Mouse (Mus musculus) embryonic facial prominence, embryonic 10.5 days (tissue): ENCODE results near the gene Paqr3. TPM values are rescaled to one million over a fixed set of nuclear protein-coding genes. Genes with fewer than 3 reads are reported as not detected.
A peak's percentile ranks its signal among the peaks of the same experiment; 100 is the strongest.

Experiments used
- DNase-seq: peaks from one replicate; pipeline ENCODE4 v3.0.0-alpha.2; 2017; ENCODE audit warnings: low spot score
- H3K27ac ChIP-seq: fragments of 300-500 bp; sonication (generic); replicated peaks from 2 replicates; pipeline ENCODE4 v1.5.1; 2016; ENCODE audit warnings: mild to moderate bottlenecking
- H3K27me3 ChIP-seq: fragments of 300-500 bp; sonication (generic); replicated peaks from 2 replicates; pipeline ENCODE4 v1.6.1; 2016; ENCODE audit warnings: low read depth, mild to moderate bottlenecking; ENCODE audit not compliant: poor library complexity, severe bottlenecking
- H3K36me3 ChIP-seq: fragments of 300-500 bp; sonication (generic); replicated peaks from 2 replicates; pipeline ENCODE4 v1.6.1; 2016; ENCODE audit warnings: mild to moderate bottlenecking, moderate library complexity
- H3K4me1 ChIP-seq: fragments of 300-500 bp; sonication (generic); 2 replicates; pipeline ENCODE4 v1.6.1; 2016
- H3K4me3 ChIP-seq: fragments of 300-500 bp; sonication (generic); 2 replicates; pipeline ENCODE4 v1.5.1; 2016; ENCODE audit warnings: mild to moderate bottlenecking, moderate library complexity
- H3K9me3 ChIP-seq: fragments of 300-500 bp; sonication (generic); 2 replicates; pipeline ENCODE4 v1.6.1; 2016; ENCODE audit warnings: mild to moderate bottlenecking
- WGBS: fragments of 180-500 bp; shearing (Covaris S2); methylation state at CpG from one replicate; pipeline ENCODE4 v1.1.7; 2016; 5-methylcytosine and 5-hydroxymethylcytosine counted together
- polyA plus RNA-seq: library from polyadenylated mRNA; unstranded; fragments of >200 nt; fragmentation: Nextera tagmentation; extraction: Ambion mirVana; gene quantifications from 2 replicates; pipeline ENCODE4 v1.2.1, GENCODE M21; 2016

Gene Paqr3
- 7.7 and 8.7 TPM in 2 replicates for polyA plus RNA-seq

- H3K36me3 ChIP-seq: peaks cover 11% of the 10 kb centered on the region; the same call in 1 of the 2 replicates
- under 1% methylated on average over 62 of the region's 62 CpGs for WGBS
- H3K27ac ChIP-seq: peak within 1 kb of the TSS; percentile 81
- DNase-seq: peak; percentile 98
- H3K4me1 ChIP-seq: peaks cover 10% of the 10 kb centered on the region
- H3K9me3 ChIP-seq: no peaks in the 10 kb centered on the region
- H3K27me3 ChIP-seq: 0 out of 2 replicates have a peak, but pooled peaks cover 3% of the 10 kb centered on the region
- H3K4me3 ChIP-seq: peak within 1 kb of the TSS; percentile 78
Measured at GRCm38 (mm10) chr5:97111207-97111910, at the start of gene Paqr3. Gene Paqr3, minus strand, starts transcription at chr5:97111596.

GRCm38 (mm10) chr5:97154688-97155087, 43.3 kb upstream of the Paqr3 start:
- Histone ChIP-seq H3K27ac (no peak overlapping the region), H3K36me3 (no peaks in the 10 kb centered on the region), H3K4me3 (no peak overlapping the region), H3K27me3 (no peaks in the 10 kb centered on the region), H3K9me3 (no peaks in the 10 kb centered on the region), H3K4me1 (no peaks in the 10 kb centered on the region)
- WGBS: 62% methylated on average over 1 of the region's 1 CpGs
- DNase-seq: no peak

GRCm38 (mm10) chr5:97135331-97135730, 23.9 kb upstream of the Paqr3 start:
- WGBS: 86% methylated on average over 2 of the region's 2 CpGs
- Histone ChIP-seq H3K27ac (no peak overlapping the region), H3K4me3 (no peak overlapping the region), H3K4me1 (no peaks in the 10 kb centered on the region), H3K27me3 (no peaks in the 10 kb centered on the region), H3K9me3 (no peaks in the 10 kb centered on the region), H3K36me3 (no peaks in the 10 kb centered on the region)
- DNase-seq: no peak

- H3K27me3 ChIP-seq: peaks cover 7% of the 10 kb centered on the region
- DNase-seq: no peak
- H3K4me3 ChIP-seq: no peak overlapping the region
- H3K36me3 ChIP-seq: no peaks in the 10 kb centered on the region
- WGBS: 92% methylated on average over 2 of the region's 2 CpGs
- no peak overlapping the region for H3K27ac ChIP-seq
- no peaks in the 10 kb centered on the region for H3K4me1 ChIP-seq
- no peaks in the 10 kb centered on the region for H3K9me3 ChIP-seq
Measured at GRCm38 (mm10) chr5:97129589-97129988, 18.2 kb upstream of the Paqr3 start.

- H3K27me3 ChIP-seq: peaks cover 7% of the 10 kb centered on the region
- H3K36me3 ChIP-seq: no peaks in the 10 kb centered on the region
- no peak overlapping the region for H3K4me3 ChIP-seq
- H3K27ac ChIP-seq: no peak overlapping the region
- DNase-seq: peak; percentile 66
- no peaks in the 10 kb centered on the region for H3K4me1 ChIP-seq
- 52% methylated on average over 21 of the region's 21 CpGs for WGBS
- no peaks in the 10 kb centered on the region for H3K9me3 ChIP-seq
Measured at GRCm38 (mm10) chr5:97128242-97129226, 17.1 kb upstream of the Paqr3 start.

- Histone ChIP-seq H3K4me3 (no peak overlapping the region), H3K27me3 (peaks cover 7% of the 10 kb centered on the region), H3K27ac (no peak overlapping the region), H3K9me3 (no peaks in the 10 kb centered on the region), H3K4me1 (no peaks in the 10 kb centered on the region), H3K36me3 (no peaks in the 10 kb centered on the region)
- 81% methylated on average over 6 of the region's 6 CpGs for WGBS
- no peak for DNase-seq
Measured at GRCm38 (mm10) chr5:97127284-97127683, 15.9 kb upstream of the Paqr3 start.

- Histone ChIP-seq H3K27ac (no peak overlapping the region), H3K4me1 (no peaks in the 10 kb centered on the region), H3K4me3 (no peak overlapping the region), H3K9me3 (no peaks in the 10 kb centered on the region), H3K36me3 (no peaks in the 10 kb centered on the region), H3K27me3 (peaks cover 7% of the 10 kb centered on the region)
- WGBS: 22% methylated on average over 4 of the region's 4 CpGs
- peak; percentile 64 for DNase-seq
Measured at GRCm38 (mm10) chr5:97126005-97126404, 14.6 kb upstream of the Paqr3 start.

- Histone ChIP-seq H3K27ac (no peak overlapping the region), H3K4me1 (no peaks in the 10 kb centered on the region), H3K27me3 (peaks cover 7% of the 10 kb centered on the region), H3K4me3 (no peak overlapping the region), H3K9me3 (no peaks in the 10 kb centered on the region), H3K36me3 (no peaks in the 10 kb centered on the region)
- 72% methylated on average over 10 of the region's 10 CpGs for WGBS
- DNase-seq: no peak
Measured at GRCm38 (mm10) chr5:97125459-97125970, 14.1 kb upstream of the Paqr3 start.

- H3K4me1 ChIP-seq: no peaks in the 10 kb centered on the region
- H3K36me3 ChIP-seq: no peaks in the 10 kb centered on the region
- WGBS: 86% methylated on average over 12 of the region's 12 CpGs
- H3K9me3 ChIP-seq: no peaks in the 10 kb centered on the region
- H3K27me3 ChIP-seq: peaks cover 7% of the 10 kb centered on the region
- H3K27ac ChIP-seq: no peak overlapping the region
- no peak overlapping the region for H3K4me3 ChIP-seq
- DNase-seq: no peak
Measured at GRCm38 (mm10) chr5:97124977-97125376, 13.6 kb upstream of the Paqr3 start.

- 16% methylated on average over 5 of the region's 5 CpGs for WGBS
- 0 out of 2 replicates have a peak, but pooled peaks cover 3% of the 10 kb centered on the region for H3K27me3 ChIP-seq
- DNase-seq: no peak
Measured at GRCm38 (mm10) chr5:97110697-97111096, 699 bp downstream of the Paqr3 start.

GRCm38 (mm10) chr5:97110133-97110532, 1.3 kb downstream of the Paqr3 start:
- peak overlapping the region; percentile 78; the same call in 1 of the 2 replicates for H3K4me3 ChIP-seq
- 56% methylated on average over 2 of the region's 2 CpGs for WGBS
- peaks cover 21% of the 10 kb centered on the region for H3K36me3 ChIP-seq

More at GRCm38 (mm10) chr5:97110697-97111096, 699 bp downstream of the Paqr3 start:
- H3K36me3 ChIP-seq: peaks cover 17% of the 10 kb centered on the region
- peak overlapping the region; percentile 81 for H3K27ac ChIP-seq
- H3K9me3 ChIP-seq: no peaks in the 10 kb centered on the region
- H3K4me1 ChIP-seq: peaks cover 10% of the 10 kb centered on the region
- H3K4me3 ChIP-seq: peak overlapping the region; percentile 78

GRCm38 (mm10) chr5:97108333-97108732, 3.1 kb downstream of the Paqr3 start:
- H3K27ac ChIP-seq: no peak overlapping the region
- peaks cover 25% of the 10 kb centered on the region for H3K36me3 ChIP-seq
- no peak for DNase-seq
- no peaks in the 10 kb centered on the region for H3K9me3 ChIP-seq
- no peak overlapping the region for H3K4me3 ChIP-seq
- H3K4me1 ChIP-seq: peaks cover 10% of the 10 kb centered on the region
- WGBS: 93% methylated on average over 5 of the region's 5 CpGs
- 0 out of 2 replicates have a peak, but pooled peaks cover 3% of the 10 kb centered on the region for H3K27me3 ChIP-seq

More at GRCm38 (mm10) chr5:97110133-97110532, 1.3 kb downstream of the Paqr3 start:
- H3K4me1 ChIP-seq: peaks cover 10% of the 10 kb centered on the region
- H3K27ac ChIP-seq: no peak overlapping the region
- H3K27me3 ChIP-seq: 0 out of 2 replicates have a peak, but pooled peaks cover 3% of the 10 kb centered on the region
- DNase-seq: no peak
- H3K9me3 ChIP-seq: no peaks in the 10 kb centered on the region
